ENCODE assay signal across 16 mouse cellular contexts in genomic region chr2:119461028-119461427, GRCm38 (mm10). TPM values are rescaled to one million over a fixed set of nuclear protein-coding genes. Genes with fewer than 3 reads are reported as not detected.
DNase-seq lines count a peak whose midpoint lies in the region; ATAC-seq and TF ChIP-seq lines count a peak whose summit lies in the region.
"Had no signal": no experiment of that assay in that cellular context is flagged by ENCODE, and none has a peak within 500 bp of the region (broad histone marks: within the 10 kb centered on the region; RNA-seq: fewer than 3 reads in every experiment).

No protein-coding gene starts in this region.

- ATAC-seq in granulocyte monocyte progenitor cell, adult 5-6 weeks (replicated peaks; ENCODE audit: poor library complexity, severe bottlenecking), result peak; percentile 44; the same call in 1 of the 2 replicates
- ATAC-seq: forebrain, embryonic 15.5 days had no signal

- H3K27ac ChIP-seq in layer of hippocampus, adult 2 months, result no peak overlapping the region
- H3K27ac ChIP-seq in thymus, adult 2 months (ENCODE audit: control insufficient read depth, insufficient read depth, low read length), result no peak overlapping the region
- H3K27ac ChIP-seq: forebrain, embryonic 15.5 days; hindbrain, embryonic 14.5 days; limb, embryonic 13.5 days had no signal

- no peak for TF ChIP-seq POLR2A in thymus, adult 2 months (IDR thresholded peaks at IDR 0.05; ENCODE audit: control insufficient read depth, extremely low read depth, insufficient read depth, low read length, poor library complexity)

- 98% methylated on average over 3 of the region's 3 CpGs for WGBS in thymus, adult 2 months

- H3K36me3 ChIP-seq in thymus, adult 2 months (ENCODE audit: control insufficient read depth, insufficient read depth, low read length), result peaks cover 8% of the 10 kb centered on the region

- TF ChIP-seq CTCF in layer of hippocampus, adult 2 months (conservative IDR thresholded peaks at IDR 0.05), result peak; percentile 68
- no peak for TF ChIP-seq CTCF in thymus, adult 2 months (IDR thresholded peaks at IDR 0.05; ENCODE audit: borderline replicate concordance, control insufficient read depth, extremely low read depth, insufficient read depth, low read length, poor library complexity)

- H3K4me3 ChIP-seq in layer of hippocampus, adult 2 months, result no peak overlapping the region
- no peak overlapping the region for H3K4me3 ChIP-seq in thymus, adult 2 months (ENCODE audit: control insufficient read depth, insufficient read depth, low read length)
- H3K4me3 ChIP-seq: forebrain, embryonic 15.5 days; limb, embryonic 13.5 days; megakaryocyte, embryonic 14.5 days; myocyte had no signal

- H3K4me1 ChIP-seq in thymus, adult 2 months (replicated peaks; ENCODE audit: control insufficient read depth, insufficient read depth, low read length), result no peaks in the 10 kb centered on the region
- H3K4me1 ChIP-seq: forebrain, embryonic 15.5 days; limb, embryonic 13.5 days had no signal

- no peaks in the 10 kb centered on the region for H3K27me3 ChIP-seq in thymus, adult 2 months (ENCODE audit: control insufficient read depth, insufficient read depth, low read length)
- H3K27me3 ChIP-seq: forebrain, embryonic 15.5 days; limb, embryonic 13.5 days; megakaryocyte, embryonic 14.5 days had no signal

- DNase-seq in layer of hippocampus, adult 2 months (ENCODE audit: low spot score in 2 of 2), result no peak
- no peak for DNase-seq in layer of hippocampus, postnatal 25 days (ENCODE audit: extremely low spot score in 1 of 2, low spot score in 1 of 2)
- peak; percentile 35 for DNase-seq in 3T3-L1 (ENCODE audit: low read depth, low spot score)
- peak; percentile 75 for DNase-seq in ES-CJ7 (ENCODE audit: low read depth, low spot score)
- no peak for DNase-seq in thymus, adult 2 months
- DNase-seq in thymus, postnatal 14 days, result no peak
- DNase-seq: adrenal gland, postnatal 25 days; cerebellum, postnatal 10 days; kidney, adult 2 months; lung, adult 2 months had no signal

RNA-seq across cellular contexts. Expression of gene Ino80, which starts 16.5 kb away (rescaled TPM):
- 10 to 100 TPM; 21.0 to 21.6 TPM for total RNA-seq in layer of hippocampus, adult 2 months (2021)
- 10 to 100 TPM; 16.0 to 19.1 TPM for total RNA-seq in layer of hippocampus, postnatal 25 days (2021)
- total RNA-seq in granulocyte monocyte progenitor cell, adult 5-6 weeks (2014; fragmentation: Nextera tagmentation), result 22.7 and 25.1 TPM in 2 replicates
- total RNA-seq in granulocyte monocyte progenitor cell, adult 5-6 weeks (2017), result 25.3 and 28.0 TPM in 2 replicates
- 16.1 and 17.4 TPM in 2 replicates for polyA plus RNA-seq in thymus, adult 2 months (2012; rRNA removed)

Comparison
In these comparisons a context has a peak if more than half of its experiments do, and no peak if none do; other contexts are left out.
1. DNase-seq: peak in 3T3-L1 (single experiment) and ES-CJ7 (single experiment); none in layer of hippocampus, adult 2 months (0 of 2), layer of hippocampus, postnatal 25 days (0 of 2), thymus, adult 2 months (single experiment) and thymus, postnatal 14 days (single experiment).